Comparison of ENCODE assay signal across 15 mouse cellular contexts in genomic region chrX:82901515-82901914, GRCm38 (mm10).
DNase-seq lines count a peak whose midpoint lies in the region.
"Had no signal": no experiment of that assay in that cellular context is flagged by ENCODE, and none has a peak within 500 bp of the region (broad histone marks: within the 10 kb centered on the region; RNA-seq: fewer than 3 reads in every experiment).

No protein-coding gene starts in this region.

- peak; percentile 2 for DNase-seq in embryo, embryonic 10.5 days (ENCODE audit: low spot score)
- no peak for DNase-seq in embryo, embryonic 11 days
- DNase-seq in ES-CJ7 (ENCODE audit: low read depth, low spot score) (peak; percentile 76), ZHBTc4 (ENCODE audit: low read depth, low spot score) (peak; percentile 28)
- DNase-seq in spleen, postnatal 4 days (ENCODE audit: low spot score in 2 of 2): no peak
- no peak for DNase-seq in kidney, postnatal 36 days
- DNase-seq: adrenal gland, adult 2 months; adrenal gland, postnatal 10 days; adrenal gland, postnatal 25 days; cerebellum, adult 11 months; cerebellum, adult 18-20 months; cerebellum, adult 8-10 months; cerebellum, adult 9-11 months; cerebellum, postnatal 14 days; cerebellum, postnatal 36 days had no signal

Comparison
In these comparisons a context has a peak if more than half of its experiments do, and no peak if none do; other contexts are left out.
1. DNase-seq: peak in embryo, embryonic 10.5 days (single experiment), ES-CJ7 (single experiment) and ZHBTc4 (single experiment); none in embryo, embryonic 11 days (single experiment), spleen, postnatal 4 days (0 of 2) and kidney, postnatal 36 days (0 of 2).